Mouse (Mus musculus) liver, postnatal 0 days (tissue): Measurements from ENCODE around the gene Olfr462.

Source experiments
- CTCF ChIP-seq: sonication (generic); IDR thresholded peaks from 2 replicates; pipeline ENCODE4 v1.5.1; 2016; ENCODE audit warnings: antibody characterized with exemption, low read depth
- EP300 ChIP-seq: IDR thresholded peaks from 2 replicates; pipeline ENCODE4 v1.6.1; 2016; ENCODE audit warnings: antibody characterized with exemption, low read depth, mild to moderate bottlenecking

DNA sequence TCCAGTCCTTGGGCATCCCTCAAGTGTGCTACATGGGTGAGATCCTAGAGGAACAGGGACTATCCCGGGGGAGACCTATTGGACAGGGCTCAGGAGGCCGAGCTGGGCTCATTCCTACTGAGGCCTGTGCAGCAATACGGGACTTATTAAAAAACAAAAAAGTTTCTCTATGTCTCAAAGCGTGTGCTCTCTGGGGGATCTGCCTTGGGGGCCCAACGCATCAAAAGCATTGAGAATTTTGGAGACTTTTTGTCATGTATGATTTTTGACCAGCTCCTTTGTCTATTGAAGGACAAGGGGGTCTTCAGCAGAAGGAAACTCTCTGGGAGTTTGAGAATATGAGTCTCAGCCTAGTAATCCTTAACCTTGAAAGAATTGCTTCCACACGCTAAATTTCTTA lies at the start of gene Olfr462:
- TF ChIP-seq CTCF (no peak), EP300 (no peak)
